Mouse (Mus musculus) urinary bladder, postnatal 0 days (tissue): Measurements from ENCODE around the gene Tbc1d7. TPM values are rescaled to one million over a fixed set of nuclear protein-coding genes. Genes with fewer than 3 reads are reported as not detected.

Source experiments
- polyA plus RNA-seq: library from polyadenylated mRNA; unstranded; fragments of >200 nt; fragmentation: Nextera tagmentation; extraction: Ambion mirVana; gene quantifications from 2 replicates; pipeline ENCODE4 v1.2.1, GENCODE M21; 2015

The Tbc1d7 gene
- polyA plus RNA-seq = 31.1 and 33.4 TPM in 2 replicates

GRCm38 (mm10) chr13:43171020-43171710, at the start of gene Tbc1d7:
Tbc1d7 (minus strand) TSS chr13:43171501.

Other genes starting within 250 kb of the Tbc1d7 start
- 0.76 and 0.87 TPM in 2 replicates for gene Gfod1, start 132.7 kb upstream of the Tbc1d7 start, polyA plus RNA-seq
- gene Sirt5, start 194.0 kb upstream of the Tbc1d7 start, polyA plus RNA-seq = 11.9 and 12.8 TPM in 2 replicates
- gene Nol7, start 226.9 kb upstream of the Tbc1d7 start, polyA plus RNA-seq = 113 and 135 TPM in 2 replicates